Mouse (Mus musculus) kidney, postnatal 14 days (tissue): ENCODE measurements around the gene Olfr772.
"Not testable (repeated sequence)": the region's sequence is repeated elsewhere in the genome, so short reads cannot be mapped to it uniquely, and the experiment has no call there.

Source experiments
- DNase-seq: peaks from one replicate; pipeline ENCODE4 v3.0.0; 2022; ENCODE audit warnings: mixed read lengths

Olfr772 gene

GRCm38 (mm10) chr10:129177821-129178220 lies at the start of gene Olfr772:
Gene Olfr772 (minus strand): TSS chr10:129177921.
- DNase-seq, result not testable (repeated sequence)

GRCm38 (mm10) chr10:129187319-129187718 lies 9.6 kb upstream of the Olfr772 start, which contains the start of gene Olfr773:
Gene Olfr773 (minus strand): TSS chr10:129187419.
- not testable (repeated sequence) for DNase-seq

- no peak for DNase-seq
Measured at GRCm38 (mm10) chr10:129164651-129165050, 13.1 kb downstream of the Olfr772 start, which contains the start of gene Olfr771. Gene Olfr771 (minus strand): TSS chr10:129164751.

GRCm38 (mm10) chr10:129138898-129139297 lies 38.8 kb downstream of the Olfr772 start, which contains the start of gene Olfr770:
Gene Olfr770 (minus strand): TSS chr10:129138998.
- no peak for DNase-seq
